In the genomic region with DNA sequence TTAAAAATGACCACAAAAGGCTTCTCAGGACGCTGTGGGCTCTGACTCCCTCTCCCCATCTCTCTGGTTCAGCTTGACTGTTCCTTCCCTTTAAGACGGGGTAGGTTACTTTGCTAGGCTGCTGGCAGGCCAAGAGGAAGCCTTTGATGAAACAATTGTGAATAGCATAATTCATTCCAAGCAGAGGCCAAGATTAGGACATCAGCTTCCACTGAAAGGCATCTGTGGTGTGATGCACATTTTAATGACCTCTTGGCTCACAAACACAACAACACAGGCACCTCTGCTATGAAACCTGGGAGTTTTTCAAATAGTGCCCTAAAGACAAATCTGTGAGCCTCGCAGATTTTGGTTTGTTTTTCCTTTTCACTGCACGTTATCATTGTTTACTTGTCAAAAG, we compare ENCODE assay signal across 17 mouse cellular contexts. TPM values are rescaled to one million over a fixed set of nuclear protein-coding genes. Genes with fewer than 3 reads are reported as not detected.
A peak's percentile ranks its signal among the peaks of the same experiment; 100 is the strongest.
DNase-seq lines count a peak whose midpoint lies in the region; ATAC-seq lines count a peak whose summit lies in the region.
"Had no signal": no experiment of that assay in that cellular context is flagged by ENCODE, and none has a peak within 500 bp of the region (broad histone marks: within the 10 kb centered on the region; RNA-seq: fewer than 3 reads in every experiment).

No protein-coding gene starts in this region.

- H3K4me3 ChIP-seq in forebrain, embryonic 16.5 days (replicated peaks; ENCODE audit: low read length), result no peak overlapping the region
- no peak overlapping the region for H3K4me3 ChIP-seq in forebrain, embryonic 10.5 days
- H3K4me3 ChIP-seq: intestine, embryonic 15.5 days had no signal

- no peaks in the 10 kb centered on the region for H3K9me3 ChIP-seq in forebrain, embryonic 16.5 days (ENCODE audit: control insufficient read depth, low read length)
- H3K9me3 ChIP-seq in forebrain, embryonic 10.5 days, result no peaks in the 10 kb centered on the region
- H3K9me3 ChIP-seq: intestine, embryonic 15.5 days had no signal

- H3K9ac ChIP-seq in forebrain, embryonic 16.5 days (replicated peaks; ENCODE audit: low read depth, low read length), result no peak overlapping the region
- H3K9ac ChIP-seq: intestine, embryonic 15.5 days had no signal

- ATAC-seq in forebrain, embryonic 16.5 days, result peak; percentile 63; the same call in 1 of the 2 replicates
- ATAC-seq in megakaryocyte-erythroid progenitor cell, adult 5-6 weeks (replicated peaks; ENCODE audit: low FRiP score, low TSS enrichment, poor library complexity, severe bottlenecking), result no peak
- ATAC-seq: intestine, embryonic 15.5 days; Patski had no signal

- H3K27ac ChIP-seq in forebrain, embryonic 16.5 days (ENCODE audit: low read length), result no peak overlapping the region
- no peak overlapping the region for H3K27ac ChIP-seq in forebrain, embryonic 10.5 days
- H3K27ac ChIP-seq: intestine, embryonic 15.5 days had no signal

- WGBS in forebrain, embryonic 16.5 days, result 5% methylated on average over 4 of the region's 4 CpGs
- WGBS in forebrain, embryonic 10.5 days, result 43% methylated on average over 4 of the region's 4 CpGs

- H3K36me3 ChIP-seq in forebrain, embryonic 16.5 days (ENCODE audit: control insufficient read depth, insufficient read depth), result no peaks in the 10 kb centered on the region
- H3K36me3 ChIP-seq in forebrain, embryonic 10.5 days (replicated peaks), result no peaks in the 10 kb centered on the region
- H3K36me3 ChIP-seq: intestine, embryonic 15.5 days had no signal

- peaks cover 4% of the 10 kb centered on the region for H3K4me1 ChIP-seq in forebrain, embryonic 16.5 days (replicated peaks; ENCODE audit: control insufficient read depth, insufficient read depth, low read length)
- peaks cover 24% of the 10 kb centered on the region for H3K4me1 ChIP-seq in forebrain, embryonic 10.5 days
- H3K4me1 ChIP-seq: intestine, embryonic 15.5 days had no signal

- H3K27me3 ChIP-seq in forebrain, embryonic 16.5 days (replicated peaks; ENCODE audit: control insufficient read depth, insufficient read depth, low read length), result no peaks in the 10 kb centered on the region
- no peaks in the 10 kb centered on the region for H3K27me3 ChIP-seq in forebrain, embryonic 10.5 days (ENCODE audit: poor library complexity, severe bottlenecking)
- H3K27me3 ChIP-seq: intestine, embryonic 15.5 days; Patski had no signal

- H3K4me2 ChIP-seq in forebrain, embryonic 16.5 days (ENCODE audit: low read length), result no peak overlapping the region
- H3K4me2 ChIP-seq: intestine, embryonic 15.5 days; midbrain, embryonic 11.5 days had no signal

- DNase-seq in forebrain, embryonic 10.5 days (ENCODE audit: extremely low spot score, low spot score), result no peak
- DNase-seq in layer of hippocampus, adult 11-12 months (ENCODE audit: low spot score), result peak; percentile 29
- DNase-seq in layer of hippocampus, postnatal 36 days, result no peak
- DNase-seq in right cerebral cortex, adult 18-20 months, result peak; percentile 45
- DNase-seq in right cerebral cortex, postnatal 14 days, result no peak
- DNase-seq in skeletal muscle tissue, adult 2 months (ENCODE audit: low read depth, low spot score), result peak; percentile 34
- DNase-seq: kidney, postnatal 10 days; thymus, adult 2 months had no signal

RNA-seq across cellular contexts. Expression of a gene that starts 8.1 kb away (rescaled TPM):
- not detected in 2 replicates for polyA plus RNA-seq in forebrain, embryonic 16.5 days (2015; fragmentation: Nextera tagmentation; extraction: Ambion mirVana)
- polyA plus RNA-seq in forebrain, embryonic 10.5 days (2016; fragmentation: Nextera tagmentation; extraction: Ambion mirVana), result not detected in 2 replicates
- total RNA-seq in layer of hippocampus, postnatal 36 days (2021), result 1 to 10 TPM; 3.2 to 3.7 TPM
- not detected in 2 replicates for total RNA-seq in megakaryocyte-erythroid progenitor cell, adult 5-6 weeks (2014; fragmentation: Nextera tagmentation)
- not detected in 2 replicates for total RNA-seq in megakaryocyte-erythroid progenitor cell, adult 5-6 weeks (2017)
- total RNA-seq: granulocyte monocyte progenitor cell, adult 5-6 weeks had no signal
- polyA plus RNA-seq: lung, embryonic 16.5 days; midbrain, embryonic 11.5 days had no signal

RNA-seq across cellular contexts. Expression of a gene that starts 19.2 kb away (rescaled TPM):
- not detected in 2 replicates for polyA plus RNA-seq in forebrain, embryonic 16.5 days (2015; fragmentation: Nextera tagmentation; extraction: Ambion mirVana)
- polyA plus RNA-seq in forebrain, embryonic 10.5 days (2016; fragmentation: Nextera tagmentation; extraction: Ambion mirVana), result not detected in 2 replicates
- total RNA-seq in layer of hippocampus, postnatal 36 days (2021), result 1 to 10 TPM; 7.5 to 7.6 TPM
- total RNA-seq in megakaryocyte-erythroid progenitor cell, adult 5-6 weeks (2014; fragmentation: Nextera tagmentation), result not detected in 2 replicates
- total RNA-seq in megakaryocyte-erythroid progenitor cell, adult 5-6 weeks (2017), result not detected in 2 replicates
- total RNA-seq: granulocyte monocyte progenitor cell, adult 5-6 weeks had no signal
- polyA plus RNA-seq: heart, embryonic 16.5 days; limb, embryonic 14.5 days; lung, embryonic 16.5 days; midbrain, embryonic 11.5 days; Patski had no signal

RNA-seq across cellular contexts. Expression of a gene that starts 19.2 kb away (rescaled TPM):
- polyA plus RNA-seq in forebrain, embryonic 16.5 days (2015; fragmentation: Nextera tagmentation; extraction: Ambion mirVana), result not detected in 2 replicates
- polyA plus RNA-seq in forebrain, embryonic 10.5 days (2016; fragmentation: Nextera tagmentation; extraction: Ambion mirVana), result not detected in 2 replicates
- total RNA-seq in layer of hippocampus, postnatal 36 days (2021), result 1 to 10 TPM; 1.8 to 2.2 TPM
- total RNA-seq in megakaryocyte-erythroid progenitor cell, adult 5-6 weeks (2014; fragmentation: Nextera tagmentation), result not detected in 2 replicates
- not detected in 2 replicates for total RNA-seq in megakaryocyte-erythroid progenitor cell, adult 5-6 weeks (2017)
- total RNA-seq: granulocyte monocyte progenitor cell, adult 5-6 weeks had no signal
- polyA plus RNA-seq: heart, embryonic 16.5 days; intestine, embryonic 15.5 days; lung, embryonic 16.5 days; midbrain, embryonic 11.5 days had no signal

RNA-seq across cellular contexts. Expression of a gene that starts 29.0 kb away (rescaled TPM):
- not detected in 2 replicates for polyA plus RNA-seq in forebrain, embryonic 16.5 days (2015; fragmentation: Nextera tagmentation; extraction: Ambion mirVana)
- polyA plus RNA-seq in forebrain, embryonic 10.5 days (2016; fragmentation: Nextera tagmentation; extraction: Ambion mirVana), result not detected in 2 replicates
- total RNA-seq in layer of hippocampus, postnatal 36 days (2021), result 1 to 10 TPM; 2.4 to 2.8 TPM
- total RNA-seq in megakaryocyte-erythroid progenitor cell, adult 5-6 weeks (2014; fragmentation: Nextera tagmentation), result not detected in 2 replicates
- not detected in 2 replicates for total RNA-seq in megakaryocyte-erythroid progenitor cell, adult 5-6 weeks (2017)
- total RNA-seq: granulocyte monocyte progenitor cell, adult 5-6 weeks had no signal
- polyA plus RNA-seq: heart, embryonic 16.5 days; limb, embryonic 14.5 days; lung, embryonic 16.5 days; midbrain, embryonic 11.5 days had no signal

Comparison
In these comparisons a context has a peak if more than half of its experiments do, and no peak if none do; other contexts are left out.
1. DNase-seq: peak in layer of hippocampus, adult 11-12 months (single experiment), right cerebral cortex, adult 18-20 months (single experiment) and skeletal muscle tissue, adult 2 months (single experiment); none in forebrain, embryonic 10.5 days (single experiment), layer of hippocampus, postnatal 36 days (0 of 2) and right cerebral cortex, postnatal 14 days (single experiment).
2. RNA of a gene that starts 8.1 kb away (total RNA-seq): 3.2 to 3.7 TPM in layer of hippocampus, postnatal 36 days; not detected in megakaryocyte-erythroid progenitor cell, adult 5-6 weeks; every median in the first group is over 4 times any median in the second.
3. RNA of a gene that starts 19.2 kb away (total RNA-seq): 7.5 to 7.6 TPM in layer of hippocampus, postnatal 36 days; not detected in megakaryocyte-erythroid progenitor cell, adult 5-6 weeks; every median in the first group is over 4 times any median in the second.